Mouse (Mus musculus) liver (tissue): ENCODE data around the gene Crebl2.

ENCODE experiments used
- DNase-seq: peaks from one replicate; pipeline ENCODE4 v3.0.0-alpha.2; 2020; ENCODE audit warnings: mixed read lengths

Gene Crebl2

DNA sequence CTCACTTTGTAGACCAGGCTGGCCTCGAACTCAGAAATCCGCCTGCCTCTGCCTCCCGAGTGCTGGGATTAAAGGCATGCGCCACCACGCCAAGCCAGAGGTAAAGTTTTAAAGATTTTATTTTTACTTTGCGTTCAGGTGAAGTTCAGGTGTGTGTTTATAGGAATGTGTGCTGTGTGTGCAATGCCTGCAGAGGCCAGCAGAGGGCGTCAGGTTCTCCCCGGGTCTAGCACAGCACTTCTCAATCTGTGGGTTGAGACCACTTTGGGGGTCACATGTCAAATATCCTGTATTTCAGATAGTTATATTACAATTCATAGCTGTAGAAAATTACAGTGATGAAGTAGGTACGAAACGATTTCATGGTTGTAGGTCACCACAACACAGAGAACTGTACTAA lies 7.1 kb upstream of the Crebl2 start:
- peak; percentile 34 for DNase-seq

DNA sequence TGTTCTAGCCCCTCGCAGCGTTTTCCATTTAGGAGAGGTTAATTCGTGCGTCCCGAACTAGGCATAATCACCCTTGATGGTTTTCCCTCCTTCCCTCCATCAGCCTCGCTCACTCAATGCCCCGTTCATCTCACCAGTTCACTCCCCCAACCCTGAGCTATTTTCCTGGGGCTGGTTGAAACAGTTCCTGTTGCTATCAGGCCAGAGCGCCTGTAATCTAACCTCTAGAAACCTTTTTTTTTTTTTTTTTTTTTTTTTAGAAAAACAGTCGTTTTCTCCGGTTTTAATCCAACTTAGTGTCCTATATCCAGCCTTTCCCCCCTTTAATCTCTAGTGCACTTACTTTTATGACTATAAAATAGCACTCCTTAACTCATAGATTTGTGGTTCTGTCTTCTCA lies 822 bp downstream of the Crebl2 start:
- DNase-seq, result peak; percentile 44

DNA sequence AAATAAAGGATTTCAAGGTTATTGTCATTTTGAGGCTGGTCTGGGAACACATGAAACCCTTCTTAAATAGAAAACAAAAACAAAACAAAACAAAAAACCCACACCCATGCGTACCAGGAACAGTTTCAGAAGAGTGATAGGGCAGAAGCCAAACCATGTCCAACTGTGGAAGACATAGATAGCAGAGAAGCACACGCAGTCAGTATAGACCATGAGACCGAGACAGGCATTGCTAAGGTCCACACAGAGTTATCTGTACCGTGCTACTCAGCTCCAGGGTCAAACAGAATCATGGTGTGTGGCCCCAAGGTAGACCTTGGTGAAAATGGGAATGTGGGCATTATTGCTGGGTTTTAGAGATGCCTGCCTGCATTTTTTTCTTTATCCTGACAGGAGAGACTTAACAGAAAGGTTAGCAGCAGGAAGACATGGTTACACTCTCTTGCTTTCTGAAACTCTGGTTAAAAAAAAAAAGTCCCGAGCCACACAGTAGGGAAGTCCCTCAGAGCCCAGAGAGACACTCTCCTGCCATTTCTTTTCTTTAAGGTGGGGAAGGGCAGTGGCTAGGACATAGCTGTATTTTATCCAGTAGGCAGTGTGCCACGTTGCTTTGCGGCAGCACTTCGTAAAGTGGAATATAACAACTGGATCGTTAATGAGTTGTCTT lies 4.8 kb downstream of the Crebl2 start:
- peak; percentile 19 for DNase-seq

DNA sequence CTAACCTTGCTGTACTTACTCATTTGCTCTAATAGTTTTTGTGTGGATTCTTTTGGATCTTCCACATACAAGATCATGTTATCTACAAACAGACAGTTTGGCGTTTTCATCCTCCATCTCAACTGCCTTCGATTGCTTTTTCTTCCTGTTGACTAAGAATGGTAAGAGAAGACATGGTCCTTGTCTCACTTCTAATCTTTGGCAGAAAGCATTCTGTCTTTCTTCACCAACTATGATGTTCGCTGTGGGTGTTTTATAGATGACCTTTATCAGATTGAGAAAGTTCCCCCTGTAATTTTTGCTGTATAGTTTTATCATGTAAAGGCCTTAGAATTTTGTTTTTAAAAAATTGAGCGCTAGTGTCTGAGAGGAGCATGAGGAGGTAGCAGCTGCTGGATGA lies 8.2 kb downstream of the Crebl2 start:
- DNase-seq, result no peak

DNA sequence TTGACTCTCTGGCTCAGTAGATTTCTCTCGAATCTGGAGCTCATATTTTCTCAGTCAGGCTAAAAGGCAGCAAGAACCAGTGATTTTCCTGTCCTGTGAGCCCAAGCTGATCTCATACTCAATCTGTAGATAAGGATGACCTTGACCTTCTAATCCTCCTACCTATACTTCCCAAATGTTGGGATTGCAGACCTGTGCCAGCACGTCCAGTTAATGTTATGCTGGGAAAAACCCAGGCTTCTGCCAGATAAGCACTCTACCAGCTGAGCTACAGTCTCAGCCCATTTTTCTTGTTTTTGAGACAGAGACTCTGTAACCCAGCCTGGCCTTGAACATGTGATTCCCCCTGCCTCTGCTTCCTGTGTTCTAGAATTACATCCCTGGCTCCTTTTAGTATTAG lies 10.4 kb downstream of the Crebl2 start:
- no peak for DNase-seq

DNA sequence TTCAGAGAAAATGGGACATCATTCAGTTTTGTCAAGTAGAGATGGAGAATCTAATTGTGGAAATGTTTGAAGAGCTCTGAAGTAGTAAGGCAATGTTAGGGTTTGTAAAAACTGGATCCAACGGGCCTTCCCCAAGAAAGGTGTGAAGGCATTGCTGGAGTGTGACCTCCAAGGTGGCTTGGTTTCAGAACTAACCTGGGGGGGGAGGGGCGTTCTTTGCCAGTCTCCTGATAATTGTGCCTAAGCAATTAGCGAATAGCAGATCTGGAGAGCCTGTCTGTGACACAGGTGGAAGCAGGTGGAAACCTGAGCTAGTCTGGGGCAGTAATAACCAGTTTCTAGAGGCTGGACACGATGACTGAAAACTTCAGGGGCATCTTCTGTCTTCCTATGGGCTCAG lies 15.8 kb downstream of the Crebl2 start:
- no peak for DNase-seq

DNA sequence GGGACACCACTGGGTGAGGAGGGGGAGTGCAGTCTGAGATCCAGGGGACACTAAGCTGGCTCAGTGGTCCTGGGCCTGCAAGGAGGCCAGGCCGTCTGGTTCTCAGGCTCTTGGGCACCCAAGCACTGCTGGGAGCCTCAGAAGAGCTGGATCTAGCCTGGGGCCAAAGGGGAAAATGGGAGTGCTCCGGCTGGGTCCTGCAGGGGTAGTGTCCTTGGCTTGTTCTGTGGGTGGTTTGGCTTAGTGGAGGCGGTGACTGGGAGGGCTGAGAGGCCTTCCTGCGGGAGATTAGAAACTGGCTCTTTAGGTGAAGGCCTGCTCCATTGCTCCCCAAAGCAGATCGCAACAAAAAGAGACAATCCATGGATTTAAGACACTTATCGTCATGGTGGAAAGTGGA lies 16.4 kb downstream of the Crebl2 start:
- DNase-seq, result no peak

DNA sequence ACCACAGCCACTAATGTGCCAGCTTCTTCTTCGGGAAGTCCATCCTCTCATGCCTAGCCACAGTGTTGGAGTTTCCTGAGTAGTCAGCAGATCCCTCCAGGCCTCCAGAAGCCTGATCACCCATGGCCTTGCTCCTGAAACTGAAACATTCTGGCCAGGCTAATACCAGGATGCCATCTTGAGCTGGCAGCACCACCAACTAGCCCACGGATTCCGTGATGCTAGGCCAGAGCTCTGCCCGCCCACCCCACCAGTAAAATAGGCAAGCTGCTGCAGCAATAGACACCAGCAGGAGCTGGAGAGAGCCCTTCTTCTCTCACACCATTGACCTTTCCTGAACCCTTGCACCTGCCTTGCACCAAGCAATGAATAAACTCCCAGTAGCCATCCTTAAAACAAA lies 17.6 kb downstream of the Crebl2 start:
- no peak for DNase-seq

DNA sequence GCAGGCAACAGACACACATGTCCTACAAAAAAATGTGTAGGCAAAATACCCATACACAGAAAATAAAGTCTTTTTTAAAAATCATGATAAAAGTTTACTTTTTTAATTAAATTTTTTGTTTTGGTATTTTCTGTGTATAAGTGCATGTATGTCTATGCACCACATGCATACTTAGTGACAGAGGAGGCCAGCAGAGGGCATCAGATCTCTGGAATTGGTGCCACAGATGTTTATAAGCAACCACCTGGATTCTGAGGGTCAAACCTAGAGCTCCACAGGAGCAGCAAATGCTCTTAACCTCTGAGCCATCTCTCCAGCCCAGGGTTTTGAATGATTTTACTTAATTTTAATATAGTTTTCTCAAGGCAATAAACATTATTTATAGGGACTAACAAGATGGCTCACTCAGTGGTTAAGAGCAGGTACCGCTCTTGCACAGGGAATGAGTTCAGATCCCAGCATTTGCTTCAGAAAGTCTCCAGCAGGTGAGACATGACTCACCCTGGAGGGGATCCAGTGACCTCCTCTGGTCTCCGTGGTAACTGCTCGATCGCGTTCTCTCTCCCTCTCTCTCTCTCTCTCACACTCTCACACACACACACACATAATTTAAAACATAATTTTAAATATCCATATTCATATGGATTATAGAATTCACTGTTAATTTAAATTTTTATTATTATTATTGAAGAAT lies 18.4 kb downstream of the Crebl2 start:
- peak; percentile 43 for DNase-seq

DNA sequence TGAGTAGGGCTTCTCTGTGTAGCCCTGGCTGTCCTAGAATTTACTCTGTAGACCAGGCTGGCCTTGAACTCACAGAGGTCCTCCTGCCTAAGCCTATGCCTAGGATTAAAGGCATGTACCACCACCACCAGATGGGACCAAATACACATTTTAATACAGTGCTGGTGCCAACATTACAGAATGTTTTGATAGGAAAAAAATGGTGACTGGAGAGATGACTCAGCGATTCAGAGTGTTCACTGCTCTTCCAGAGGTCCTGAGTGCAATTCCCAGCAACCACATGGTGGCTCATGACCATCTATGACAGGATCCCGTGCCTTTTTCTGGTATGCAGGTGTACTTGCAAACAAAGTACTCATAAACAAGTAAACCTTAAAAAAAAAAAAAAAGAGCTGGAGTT lies 19.5 kb downstream of the Crebl2 start:
- DNase-seq, result no peak

DNA sequence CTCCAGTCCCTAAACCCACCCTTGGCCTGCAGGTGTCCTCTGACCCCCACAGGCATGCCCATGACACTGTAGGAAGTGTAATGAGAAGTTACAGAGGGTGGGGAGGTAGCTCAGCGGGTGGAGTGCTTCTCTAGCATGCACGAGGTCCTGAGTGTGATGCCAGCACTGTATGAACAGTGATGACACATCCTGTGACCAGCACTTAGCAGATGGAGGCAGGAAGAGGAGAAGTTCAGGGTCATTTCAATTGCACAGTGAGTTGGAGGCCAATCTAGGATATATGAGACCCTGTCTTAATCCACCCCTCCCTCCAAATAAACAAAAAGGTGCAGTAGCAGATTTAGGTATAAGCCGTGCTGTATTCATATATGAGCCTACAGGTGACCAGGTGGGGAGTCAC lies 20.0 kb downstream of the Crebl2 start:
- no peak for DNase-seq

DNA sequence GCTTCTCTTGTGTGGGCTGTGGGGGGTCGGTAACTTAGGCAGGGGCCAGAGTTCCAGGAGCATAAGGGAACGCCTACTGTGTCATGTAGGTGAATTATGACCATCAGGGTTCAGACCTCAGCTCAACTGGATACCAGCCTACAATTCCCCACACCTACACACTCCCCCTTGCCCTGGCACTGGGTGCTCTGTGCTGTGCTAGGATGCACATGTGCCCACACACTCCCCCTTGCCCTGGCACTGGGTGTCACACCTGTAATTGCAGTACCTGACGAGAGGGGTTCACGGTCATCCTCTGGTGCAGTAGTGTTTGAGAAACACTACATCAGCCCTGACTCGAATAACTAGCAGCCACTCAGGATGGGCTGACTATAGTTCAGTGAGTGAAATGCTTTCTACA lies 24.8 kb downstream of the Crebl2 start:
- no peak for DNase-seq

DNA sequence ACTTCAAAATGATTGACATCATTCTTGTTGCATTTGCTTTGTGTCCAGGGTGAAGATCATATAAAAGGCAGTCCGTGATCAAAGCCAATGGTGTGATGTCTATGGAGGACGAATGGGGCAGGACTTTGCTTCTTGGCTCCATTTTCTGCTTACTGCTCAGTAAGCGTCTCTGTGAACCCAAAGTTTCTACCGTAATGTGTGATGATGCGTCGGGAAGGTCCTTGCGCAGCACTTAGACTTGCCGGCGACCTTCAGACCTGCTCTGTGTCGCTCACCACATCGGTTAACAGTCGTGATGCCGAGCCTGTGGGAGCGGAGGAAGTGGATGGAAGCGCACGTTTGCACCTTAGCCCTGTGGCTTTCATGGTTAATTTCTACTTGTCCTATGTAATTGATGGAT lies 26.0 kb downstream of the Crebl2 start:
- DNase-seq, result no peak

DNA sequence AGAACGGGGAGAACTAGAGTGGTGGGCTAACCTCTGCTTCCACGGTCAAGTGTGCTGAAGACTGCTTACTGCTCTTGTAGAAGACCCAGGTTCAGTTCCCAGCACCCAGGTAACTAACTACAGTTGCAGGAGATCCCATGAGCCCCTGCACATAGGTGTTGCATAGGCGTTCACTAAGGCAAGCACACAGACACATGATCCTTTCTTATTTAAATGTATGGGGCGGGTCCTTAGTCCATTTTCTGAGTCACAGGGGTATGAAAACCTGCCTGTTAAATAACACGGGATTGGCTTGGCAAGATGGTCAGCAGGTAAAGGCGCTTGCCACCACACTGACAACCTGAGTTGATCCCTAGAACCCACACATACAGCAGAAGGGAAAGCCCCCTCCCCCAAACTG lies 29.1 kb downstream of the Crebl2 start:
- no peak for DNase-seq

DNA sequence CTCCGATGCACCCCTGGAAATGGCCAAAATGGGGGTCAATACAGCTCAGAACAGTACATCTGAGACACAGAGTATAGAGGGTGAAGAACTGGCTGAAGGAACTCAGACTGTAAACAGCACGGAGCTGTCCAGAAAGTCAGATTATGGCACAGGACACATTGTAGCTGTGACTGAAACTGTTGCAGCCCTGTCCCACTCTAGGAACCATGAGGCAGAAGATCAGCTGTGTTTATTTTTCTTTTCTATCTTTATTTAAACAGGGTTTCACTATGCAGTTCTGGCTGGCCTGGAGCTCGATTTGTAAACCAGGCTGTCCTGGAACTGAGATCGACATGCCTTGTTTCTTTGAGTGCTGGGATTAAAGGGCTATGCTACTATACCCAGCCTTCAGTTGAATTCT lies 30.3 kb downstream of the Crebl2 start:
- DNase-seq, result no peak

DNA sequence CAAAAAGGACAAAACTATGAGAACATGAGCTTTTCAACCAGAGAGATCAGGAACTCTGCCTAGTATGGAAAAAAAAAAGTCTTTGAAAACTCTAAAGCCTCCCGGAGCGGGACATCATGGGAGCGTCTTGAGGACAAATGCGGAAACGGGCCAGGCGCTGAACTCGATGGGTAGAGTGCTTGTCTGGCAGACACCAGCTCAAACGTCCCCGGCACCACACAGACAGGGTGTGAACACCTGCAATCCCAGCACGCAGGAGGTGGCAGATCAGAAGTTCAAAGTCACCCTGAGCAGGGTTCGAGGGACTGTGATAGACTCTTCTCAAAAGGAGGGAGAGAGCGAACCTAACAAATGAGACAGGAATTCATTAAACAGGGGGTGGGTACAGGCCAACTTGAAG lies 31.4 kb downstream of the Crebl2 start:
- DNase-seq, result no peak

DNA sequence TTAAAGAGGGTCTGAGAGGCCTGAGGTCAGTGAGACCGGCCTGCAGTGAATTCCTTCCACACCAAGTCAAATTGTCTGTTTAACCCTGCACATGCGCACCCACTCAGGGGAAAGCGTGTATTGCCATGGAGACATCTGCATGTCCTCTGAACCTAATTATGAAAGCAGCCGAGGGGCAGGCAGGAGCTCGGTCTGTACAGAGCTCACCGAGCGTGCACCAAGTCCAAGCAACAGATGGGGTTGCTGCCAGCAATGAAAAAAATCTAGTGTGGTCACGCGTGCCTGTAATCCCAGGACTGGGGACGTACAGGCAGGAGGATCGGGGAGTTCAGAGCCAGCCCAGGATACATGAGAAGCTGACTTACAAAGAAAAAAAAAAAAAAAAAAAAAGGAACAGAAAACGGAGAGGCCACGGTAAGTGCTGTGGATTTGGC lies 32.7 kb downstream of the Crebl2 start:
- DNase-seq, result no peak

DNA sequence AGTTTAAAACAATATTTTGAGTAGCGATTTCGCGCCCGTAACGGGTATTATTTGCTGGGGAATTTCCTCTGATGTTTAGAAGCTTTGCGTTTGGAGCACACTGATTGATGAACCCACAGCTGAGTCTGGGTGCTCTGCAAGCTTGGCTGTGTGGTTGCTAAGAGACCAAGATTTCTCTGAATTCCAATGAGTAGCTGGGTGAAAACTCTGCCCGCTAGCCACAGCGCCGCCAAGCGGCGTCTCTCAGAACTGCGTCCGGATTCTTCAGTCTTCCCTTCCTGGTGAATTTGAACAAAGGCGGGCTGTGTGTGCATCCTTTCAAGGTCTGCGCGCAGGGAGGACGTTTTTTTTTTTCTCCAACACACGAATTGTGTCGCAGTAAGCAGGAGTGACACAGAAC lies 33.2 kb downstream of the Crebl2 start:
- DNase-seq, result peak; percentile 86

DNA sequence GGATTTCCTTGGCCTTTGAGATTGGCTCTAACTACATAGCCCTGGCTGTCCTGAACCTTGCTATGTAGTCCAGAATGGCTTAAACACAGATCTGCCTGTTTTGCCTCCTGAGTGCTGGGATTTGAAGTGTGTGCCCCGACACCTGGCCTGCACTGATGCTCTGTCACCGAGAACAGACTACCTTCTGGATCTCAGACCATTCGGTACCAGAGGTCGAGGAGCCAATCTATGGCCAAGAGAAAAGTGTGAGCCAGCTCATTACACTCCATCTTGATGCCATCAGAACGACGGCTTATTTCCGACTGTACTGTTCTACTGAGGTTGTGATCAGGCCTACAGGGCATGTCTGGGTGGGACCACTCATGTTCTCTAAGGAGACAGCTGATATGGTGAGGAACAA lies 36.2 kb downstream of the Crebl2 start:
- no peak for DNase-seq

DNA sequence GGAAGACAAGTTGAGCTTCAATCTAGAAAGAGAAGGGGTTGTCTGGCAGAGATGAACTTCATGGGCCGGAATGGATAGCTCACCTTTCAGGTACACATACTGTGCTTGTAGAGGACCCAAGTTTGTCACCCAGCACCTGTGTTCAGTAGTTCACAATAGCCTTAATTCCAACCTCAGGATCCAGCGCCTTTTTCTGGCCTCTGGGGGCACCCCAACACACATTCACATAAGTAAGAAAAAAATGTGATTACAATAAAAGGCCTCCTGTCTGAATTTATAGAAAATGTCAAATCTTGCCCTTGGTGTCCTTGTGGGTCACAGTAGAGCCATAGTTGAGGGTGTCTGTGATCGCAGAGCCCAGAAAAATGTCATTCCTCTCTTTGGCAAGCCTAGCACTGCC lies 37.4 kb downstream of the Crebl2 start:
- no peak for DNase-seq

DNA sequence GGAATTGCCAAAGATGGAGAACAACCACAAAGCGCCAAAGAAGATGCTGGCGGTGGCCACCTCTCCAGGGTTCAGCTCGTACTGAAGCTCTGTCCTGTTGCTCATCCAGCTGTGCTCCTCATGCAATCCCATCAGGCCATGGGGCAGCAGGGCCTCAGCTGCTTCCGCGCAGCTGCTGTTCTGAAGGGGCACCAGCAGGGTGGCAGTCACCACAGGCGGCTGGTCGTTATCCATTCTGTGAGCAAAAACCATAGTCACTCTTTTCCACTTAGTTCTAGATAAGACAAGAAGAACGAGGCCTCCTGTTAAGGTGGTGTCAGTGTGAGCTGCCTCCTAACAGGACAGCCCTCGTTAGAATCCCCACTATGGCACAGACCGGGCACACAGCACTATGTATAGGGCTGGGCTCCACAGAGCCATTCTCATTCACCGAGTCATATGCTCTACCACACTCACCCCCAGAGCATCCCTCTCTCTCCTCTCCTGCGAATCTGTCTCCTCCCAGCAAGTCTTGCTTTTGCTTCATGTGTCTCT lies 40.3 kb downstream of the Crebl2 start:
- peak; percentile 64 for DNase-seq

DNA sequence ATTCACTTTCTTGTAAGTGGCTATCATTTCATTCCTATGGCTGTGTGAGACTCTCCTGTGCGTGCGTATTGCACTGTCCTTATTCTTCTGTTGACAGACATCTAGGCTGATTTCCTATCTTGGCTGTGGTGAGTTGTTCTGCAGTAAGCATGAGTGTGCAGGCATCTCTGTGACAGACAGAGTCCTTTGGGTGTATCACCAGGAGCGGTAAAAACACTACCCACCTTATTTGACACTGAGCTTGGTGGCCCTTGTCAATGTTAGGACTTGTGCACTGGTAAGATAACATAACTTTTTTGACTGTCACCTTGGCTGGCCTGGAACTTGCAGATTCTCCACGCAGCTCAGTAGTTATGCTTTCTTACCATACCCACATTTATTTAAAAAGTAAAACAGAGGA lies 40.9 kb downstream of the Crebl2 start:
- no peak for DNase-seq

DNA sequence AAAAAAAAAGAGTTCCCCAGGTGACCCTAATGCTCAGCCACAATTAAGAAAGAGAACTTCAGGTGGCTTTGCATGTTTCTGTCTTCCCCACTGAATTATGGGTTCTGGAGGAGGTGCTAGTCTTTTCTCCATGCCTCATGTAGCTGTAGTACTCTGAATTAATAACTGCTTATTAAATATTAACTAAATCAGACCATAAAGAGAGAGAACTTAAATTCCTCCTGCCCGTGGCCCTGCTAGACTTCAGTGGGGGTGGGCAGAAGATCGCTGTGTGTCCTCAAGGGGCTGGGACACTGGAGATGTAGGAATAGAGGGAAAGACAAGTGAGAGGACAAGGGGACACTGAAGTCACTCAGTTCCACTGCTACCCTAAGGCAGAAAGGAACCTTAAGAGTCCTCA lies 42.3 kb downstream of the Crebl2 start:
- no peak for DNase-seq

DNA sequence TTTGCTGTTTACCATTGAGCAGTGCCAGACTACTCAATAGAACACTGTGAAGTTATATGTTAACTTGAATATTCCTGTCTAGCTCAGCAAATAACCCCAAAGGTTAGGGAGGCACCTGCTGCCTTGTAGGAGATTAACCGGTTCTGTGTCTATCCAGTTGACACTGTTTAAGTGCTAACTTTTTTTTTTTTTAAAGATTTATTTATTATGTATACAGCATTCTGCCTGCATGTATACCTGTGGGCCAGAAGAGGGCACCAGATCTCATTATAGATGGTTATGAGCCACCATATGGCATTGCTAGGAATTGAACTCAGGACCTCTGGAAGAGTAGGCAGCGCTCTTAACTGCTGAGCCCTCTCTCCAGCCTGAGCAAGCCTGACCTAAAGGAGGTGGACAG lies 43.1 kb downstream of the Crebl2 start:
- DNase-seq, result no peak

DNA sequence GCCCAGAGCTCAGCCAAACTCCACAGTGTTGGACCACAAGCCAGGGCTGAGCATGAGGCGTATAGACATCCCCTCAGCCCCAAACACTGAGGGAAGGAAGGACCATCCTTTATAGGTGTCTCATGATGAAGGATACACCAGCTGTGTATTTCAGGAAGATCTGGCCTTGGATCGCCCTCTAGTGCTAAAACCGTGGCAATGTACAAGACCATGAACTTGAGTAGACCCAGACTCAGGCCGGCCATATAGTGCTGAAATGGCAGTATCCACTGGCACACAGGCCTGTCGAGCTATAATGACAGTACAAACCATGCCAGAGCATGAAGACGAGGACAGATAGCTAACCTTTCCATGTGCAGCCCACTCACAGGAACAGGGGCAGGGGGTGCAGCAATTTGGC lies 46.8 kb downstream of the Crebl2 start:
- peak; percentile 31 for DNase-seq
